Mouse (Mus musculus) forebrain, postnatal 0 days (tissue): ENCODE data around the gene Fam213a. TPM values are rescaled to one million over a fixed set of nuclear protein-coding genes. Genes with fewer than 3 reads are reported as not detected.

Experiments
- ATAC-seq: fragments of 200-750 bp; cut with Nextera tagmentation; 2 replicates; pipeline ENCODE4 v1.8.0; 2017; ENCODE audit warnings: mild to moderate bottlenecking, moderate library complexity
- DNase-seq: peaks from one replicate; pipeline ENCODE4 v3.0.0-alpha.2; 2015
- H3K27ac ChIP-seq: fragments of 300-500 bp; sonication (generic); 2 replicates; pipeline ENCODE4 v1.5.1; 2014; ENCODE audit warnings: low read depth, mild to moderate bottlenecking, antibody characterized with exemption, low read length, moderate library complexity, mixed read lengths
- H3K27me3 ChIP-seq: fragments of 300-500 bp; sonication (generic); 2 replicates; pipeline ENCODE4 v1.6.1; 2014; ENCODE audit warnings: mild to moderate bottlenecking, low read length, mixed read lengths; ENCODE audit not compliant: insufficient read depth
- H3K36me3 ChIP-seq: fragments of 300-500 bp; sonication (generic); 2 replicates; pipeline ENCODE4 v1.6.1; 2014; ENCODE audit warnings: mild to moderate bottlenecking, moderate library complexity; ENCODE audit not compliant: insufficient read depth
- H3K4me1 ChIP-seq: fragments of 300-500 bp; sonication (generic); 2 replicates; pipeline ENCODE4 v1.6.1; 2014; ENCODE audit warnings: antibody characterized with exemption; ENCODE audit not compliant: insufficient read depth
- H3K4me2 ChIP-seq: fragments of 300-500 bp; sonication (generic); 2 replicates; pipeline ENCODE4 v1.6.1; 2014; ENCODE audit warnings: low read depth, mild to moderate bottlenecking, moderate library complexity
- H3K4me3 ChIP-seq: fragments of 300-500 bp; sonication (generic); 2 replicates; pipeline ENCODE4 v1.5.1; 2014; ENCODE audit warnings: low read depth, low read length, mixed read lengths
- H3K9ac ChIP-seq: fragments of 300-500 bp; sonication (generic); 2 replicates; pipeline ENCODE4 v1.6.1; 2014; ENCODE audit warnings: mild to moderate bottlenecking
- H3K9me3 ChIP-seq: fragments of 300-500 bp; sonication (generic); 2 replicates; pipeline ENCODE4 v1.6.1; 2016; ENCODE audit warnings: low read length
- CTCF ChIP-seq: sonication (generic); IDR thresholded peaks from 2 replicates; pipeline ENCODE4 v1.5.1; 2016; ENCODE audit warnings: antibody characterized with exemption, control low read depth, low read depth
- WGBS: fragments of 180-500 bp; shearing (Covaris S2); extraction: QIAGEN DNeasy Blood & Tissue Kit; methylation state at CpG from one replicate; pipeline ENCODE4 v1.1.7; 2014; 5-methylcytosine and 5-hydroxymethylcytosine counted together
- polyA plus RNA-seq: library from polyadenylated mRNA; unstranded; fragments of >200 nt; fragmentation: Nextera tagmentation; extraction: Ambion mirVana; gene quantifications from 2 replicates; pipeline ENCODE4 v1.2.1, GENCODE M21; 2015
- total RNA-seq: library from RNA; depleted of rRNA; stranded (reverse); fragments of >200 nt; gene quantifications from 2 replicates; pipeline ENCODE4 v1.2.3, GENCODE M21; 2014

Fam213a gene
- total and polyA plus RNA-seq, 2 experiments from 2014 or later, result 92.4 to 106 TPM

- H3K4me1 ChIP-seq, result no peaks in the 10 kb centered on the region
- TF ChIP-seq CTCF, result no peak
- no peaks in the 10 kb centered on the region for H3K27me3 ChIP-seq
- H3K9me3 ChIP-seq, result no peaks in the 10 kb centered on the region
- ATAC-seq (no peak), DNase-seq (no peak)
- H3K36me3 ChIP-seq, result peaks cover 17% of the 10 kb centered on the region
- H3K9ac ChIP-seq, result no peak overlapping the region
- no peak overlapping the region for H3K4me2 ChIP-seq
- no peak overlapping the region for H3K4me3 ChIP-seq
- 89% methylated on average over 6 of the region's 6 CpGs for WGBS
- no peak overlapping the region for H3K27ac ChIP-seq
These were observed 21.1 kb downstream of the Fam213a start for GRCm38 (mm10) chr14:40992464-40992863.

- H3K27ac ChIP-seq, result no peak overlapping the region
- WGBS, result 92% methylated on average over 5 of the region's 5 CpGs
- DNase-seq (no peak), ATAC-seq (no peak)
- no peak overlapping the region for H3K4me2 ChIP-seq
- H3K9ac ChIP-seq, result no peak overlapping the region
- H3K4me3 ChIP-seq, result no peak overlapping the region
- H3K9me3 ChIP-seq, result no peaks in the 10 kb centered on the region
- no peak for TF ChIP-seq CTCF
- H3K4me1 ChIP-seq, result no peaks in the 10 kb centered on the region
- H3K27me3 ChIP-seq, result no peaks in the 10 kb centered on the region
- H3K36me3 ChIP-seq, result peaks cover 4% of the 10 kb centered on the region; the same call in 1 of the 2 replicates
These were observed 24.8 kb downstream of the Fam213a start for GRCm38 (mm10) chr14:40988780-40989179.

- Histone ChIP-seq H3K27me3 (no peaks in the 10 kb centered on the region), H3K36me3 (no peaks in the 10 kb centered on the region), H3K4me1 (no peaks in the 10 kb centered on the region), H3K9ac (no peak overlapping the region), H3K9me3 (no peaks in the 10 kb centered on the region), H3K4me2 (no peak overlapping the region), H3K4me3 (no peak overlapping the region), H3K27ac (no peak overlapping the region)
- WGBS, result 94% methylated on average over 2 of the region's 2 CpGs
- TF ChIP-seq CTCF, result no peak
- DNase-seq, result no peak
- no peak for ATAC-seq
These were observed 26.4 kb downstream of the Fam213a start for GRCm38 (mm10) chr14:40987184-40987583.

- H3K4me2 ChIP-seq, result no peak overlapping the region
- H3K27me3 ChIP-seq, result no peaks in the 10 kb centered on the region
- no peaks in the 10 kb centered on the region for H3K9me3 ChIP-seq
- no peak overlapping the region for H3K9ac ChIP-seq
- WGBS, result 81% methylated on average over 4 of the region's 4 CpGs
- no peak overlapping the region for H3K27ac ChIP-seq
- no peak overlapping the region for H3K4me3 ChIP-seq
- no peak for ATAC-seq
- no peak for TF ChIP-seq CTCF
- DNase-seq, result no peak
- no peaks in the 10 kb centered on the region for H3K4me1 ChIP-seq
- H3K36me3 ChIP-seq, result no peaks in the 10 kb centered on the region
These were observed 28.0 kb downstream of the Fam213a start for GRCm38 (mm10) chr14:40985635-40986034.

GRCm38 (mm10) chr14:40979723-40980122 lies 33.9 kb downstream of the Fam213a start:
- H3K9ac ChIP-seq, result no peak overlapping the region
- H3K9me3 ChIP-seq, result no peaks in the 10 kb centered on the region
- no peak overlapping the region for H3K4me2 ChIP-seq
- H3K36me3 ChIP-seq, result no peaks in the 10 kb centered on the region
- 78% methylated on average over 1 of the region's 1 CpGs for WGBS
- H3K4me3 ChIP-seq, result no peak overlapping the region
- no peak for ATAC-seq
- no peaks in the 10 kb centered on the region for H3K4me1 ChIP-seq
- TF ChIP-seq CTCF, result no peak
- no peak for DNase-seq
- H3K27me3 ChIP-seq, result no peaks in the 10 kb centered on the region
- H3K27ac ChIP-seq, result no peak overlapping the region

GRCm38 (mm10) chr14:40979002-40979401 lies 34.6 kb downstream of the Fam213a start:
- no peaks in the 10 kb centered on the region for H3K27me3 ChIP-seq
- no peak for DNase-seq
- no peaks in the 10 kb centered on the region for H3K4me1 ChIP-seq
- no peak overlapping the region for H3K4me2 ChIP-seq
- peak; percentile 56; the same call in 1 of the 2 replicates for ATAC-seq
- 50% methylated on average over 4 of the region's 4 CpGs for WGBS
- TF ChIP-seq CTCF, result peak; percentile 51
- no peak overlapping the region for H3K27ac ChIP-seq
- H3K36me3 ChIP-seq, result no peaks in the 10 kb centered on the region
- no peak overlapping the region for H3K4me3 ChIP-seq
- H3K9me3 ChIP-seq, result no peaks in the 10 kb centered on the region
- H3K9ac ChIP-seq, result no peak overlapping the region

- Histone ChIP-seq H3K4me1 (no peaks in the 10 kb centered on the region), H3K4me2 (no peak overlapping the region), H3K27ac (no peak overlapping the region), H3K36me3 (no peaks in the 10 kb centered on the region), H3K9ac (no peak overlapping the region), H3K27me3 (no peaks in the 10 kb centered on the region), H3K4me3 (no peak overlapping the region), H3K9me3 (no peaks in the 10 kb centered on the region)
- peak; percentile 87 for DNase-seq
- peak; percentile 92 for TF ChIP-seq CTCF
- 76% methylated on average over 6 of the region's 6 CpGs for WGBS
- ATAC-seq, result peak; percentile 88
These were observed 38.4 kb downstream of the Fam213a start for GRCm38 (mm10) chr14:40975127-40975721.
